Mouse (Mus musculus) macrophage (primary cell): ENCODE results near the gene Gpc3. TPM values are rescaled to one million over a fixed set of nuclear protein-coding genes. Genes with fewer than 3 reads are reported as not detected.
"Not testable (repeated sequence)": the region's sequence is repeated elsewhere in the genome, so short reads cannot be mapped to it uniquely, and the experiment has no call there.

ENCODE experiments used
- H3K27ac ChIP-seq: fragments of 350-480 bp; formaldehyde crosslinking; 2 replicates; pipeline ENCODE4 v1.9.0; 2021
- H3K36me3 ChIP-seq: fragments of 350-480 bp; formaldehyde crosslinking; 2 replicates; pipeline ENCODE4 v1.9.0; 2021; ENCODE audit errors: inconsistent target
- H3K4me3 ChIP-seq: fragments of 350-480 bp; formaldehyde crosslinking; 2 replicates; pipeline ENCODE4 v1.9.0; 2021; ENCODE audit errors: inconsistent target
- H3K79me2 ChIP-seq: fragments of 350-480 bp; formaldehyde crosslinking; 2 replicates; pipeline ENCODE4 v1.9.0; 2021; ENCODE audit errors: inconsistent target
- WGBS: methylation state at CpG from one replicate; pipeline ENCODE4 v1.1.7; 2026; ENCODE audit warnings: inconsistent platforms; ENCODE audit not compliant: missing documents; 5-methylcytosine and 5-hydroxymethylcytosine counted together
- polyA plus RNA-seq: library from polyadenylated mRNA; stranded (reverse); fragments of 250-400 nt; gene quantifications from 3 replicates; pipeline ENCODE4 v1.2.4, GENCODE M21; 2018; ENCODE audit warnings: inconsistent platforms

Gene Gpc3
- polyA plus RNA-seq, 1 experiment from 2014 or later: not detected

DNA sequence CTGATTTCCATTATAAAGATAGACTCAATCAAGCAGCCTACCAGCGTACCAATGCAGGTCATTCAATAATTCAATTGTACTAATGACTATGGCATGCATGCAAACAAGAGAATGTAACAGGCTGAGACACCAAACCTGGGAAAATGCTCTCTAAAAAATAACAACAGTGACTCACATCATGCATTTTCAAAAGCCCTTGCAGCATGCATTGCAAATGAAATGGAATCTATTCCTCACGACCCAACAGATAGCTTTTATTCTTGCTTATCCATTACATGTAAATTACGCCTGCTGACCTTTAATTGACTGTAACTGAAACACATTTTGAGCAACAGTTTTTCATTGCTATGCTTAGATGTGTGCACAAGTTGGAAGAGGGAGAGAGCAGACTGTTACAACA is 200.8 kb downstream of the Gpc3 start:
- Histone ChIP-seq H3K79me2 (no peaks in the 10 kb centered on the region), H3K36me3 (no peaks in the 10 kb centered on the region), H3K27ac (no peak overlapping the region), H3K4me3 (no peak overlapping the region)
- 92% methylated on average over 3 of the region's 3 CpGs for WGBS

DNA sequence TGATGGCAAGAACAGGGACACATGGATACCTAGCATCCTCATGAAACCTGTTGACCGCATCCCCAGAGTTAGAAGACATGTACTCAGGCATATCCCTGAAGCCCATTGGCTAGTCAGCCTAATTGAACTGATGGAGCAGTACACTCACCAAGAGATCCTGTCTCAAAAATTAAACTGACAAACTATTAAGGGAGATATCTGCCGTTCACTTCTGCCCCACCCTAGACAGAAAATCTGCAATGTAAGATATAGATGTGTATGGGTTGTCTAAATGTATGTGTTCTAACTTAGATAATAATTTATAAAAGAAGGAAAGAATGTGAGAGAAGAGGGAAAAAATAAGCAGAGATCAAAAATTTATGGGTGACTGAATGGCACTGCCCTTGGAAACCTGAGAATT is 212.6 kb downstream of the Gpc3 start:
- 94% methylated on average over 2 of the region's 2 CpGs for WGBS
- Histone ChIP-seq H3K36me3 (no peaks in the 10 kb centered on the region), H3K27ac (no peak overlapping the region), H3K79me2 (no peaks in the 10 kb centered on the region), H3K4me3 (no peak overlapping the region)

DNA sequence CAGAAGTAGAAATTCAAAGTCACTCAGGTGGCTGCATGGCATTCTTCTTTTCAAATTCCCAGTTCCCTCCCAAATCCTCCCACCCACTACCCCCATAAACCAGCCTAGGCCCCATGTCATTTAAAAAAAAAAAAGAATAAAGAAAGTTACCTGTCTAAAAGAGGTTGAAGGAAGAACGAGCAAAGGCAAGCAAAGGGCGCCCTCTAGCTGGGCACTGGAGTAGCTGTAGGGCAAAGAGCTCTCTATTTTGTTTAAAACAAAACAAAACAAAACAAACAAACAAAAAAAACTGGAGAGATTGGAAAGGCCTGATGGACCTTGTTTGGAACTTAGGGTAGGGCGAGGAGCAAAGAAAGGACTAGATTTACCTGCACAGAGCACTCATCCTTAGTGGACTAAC is 238.6 kb downstream of the Gpc3 start:
- 55% methylated on average over 3 of the region's 3 CpGs for WGBS
- Histone ChIP-seq H3K27ac (no peak overlapping the region), H3K79me2 (no peaks in the 10 kb centered on the region), H3K4me3 (no peak overlapping the region), H3K36me3 (no peaks in the 10 kb centered on the region)

DNA sequence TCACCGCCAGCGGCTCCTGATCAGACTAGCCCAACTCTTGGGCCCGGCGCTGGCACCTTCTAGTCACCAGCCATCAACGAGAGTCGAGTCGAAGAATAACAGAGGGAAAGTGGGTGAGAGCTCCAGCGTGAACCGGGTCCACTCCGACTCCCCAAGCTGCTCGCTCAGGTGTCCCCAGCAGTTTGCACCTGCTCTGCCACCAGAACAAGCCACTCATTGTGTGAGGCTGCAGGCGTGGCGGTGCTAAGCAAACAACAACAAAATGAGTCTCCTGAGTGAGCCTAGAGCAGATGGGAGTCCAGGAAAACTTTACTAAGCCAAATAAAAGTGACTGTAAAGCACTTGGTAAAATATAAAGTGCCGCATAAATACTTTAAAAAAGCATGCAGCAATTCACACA is 239.5 kb downstream of the Gpc3 start:
- WGBS: 91% methylated on average over 10 of the region's 14 CpGs
- Histone ChIP-seq H3K79me2 (no peaks in the 10 kb centered on the region), H3K27ac (no peak overlapping the region), H3K36me3 (no peaks in the 10 kb centered on the region), H3K4me3 (no peak overlapping the region)

DNA sequence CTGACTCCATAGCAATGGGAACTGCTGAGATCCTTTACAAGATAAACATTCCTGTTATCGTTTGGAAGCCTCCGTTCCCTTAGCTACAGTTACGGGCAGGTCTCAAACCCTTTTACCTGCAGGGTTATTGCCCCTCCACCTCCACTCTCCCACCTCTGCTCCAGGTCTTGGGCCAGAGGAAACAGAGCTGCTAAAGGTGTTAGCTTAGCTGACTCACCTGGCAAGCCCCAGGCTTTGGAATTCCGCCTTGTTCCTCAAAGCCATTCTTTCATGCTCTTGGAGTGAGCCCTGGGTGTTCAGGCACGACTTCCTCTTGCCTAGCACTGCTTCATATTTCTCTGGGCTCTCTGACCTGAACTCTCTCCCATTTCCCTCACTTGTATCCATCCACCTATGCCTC is 241.3 kb downstream of the Gpc3 start:
- WGBS: 85% methylated on average over 5 of the region's 5 CpGs
- no peaks in the 10 kb centered on the region for H3K36me3 ChIP-seq
- no peaks in the 10 kb centered on the region for H3K79me2 ChIP-seq
- H3K4me3 ChIP-seq: no peak overlapping the region
- H3K27ac ChIP-seq: no peak overlapping the region

DNA sequence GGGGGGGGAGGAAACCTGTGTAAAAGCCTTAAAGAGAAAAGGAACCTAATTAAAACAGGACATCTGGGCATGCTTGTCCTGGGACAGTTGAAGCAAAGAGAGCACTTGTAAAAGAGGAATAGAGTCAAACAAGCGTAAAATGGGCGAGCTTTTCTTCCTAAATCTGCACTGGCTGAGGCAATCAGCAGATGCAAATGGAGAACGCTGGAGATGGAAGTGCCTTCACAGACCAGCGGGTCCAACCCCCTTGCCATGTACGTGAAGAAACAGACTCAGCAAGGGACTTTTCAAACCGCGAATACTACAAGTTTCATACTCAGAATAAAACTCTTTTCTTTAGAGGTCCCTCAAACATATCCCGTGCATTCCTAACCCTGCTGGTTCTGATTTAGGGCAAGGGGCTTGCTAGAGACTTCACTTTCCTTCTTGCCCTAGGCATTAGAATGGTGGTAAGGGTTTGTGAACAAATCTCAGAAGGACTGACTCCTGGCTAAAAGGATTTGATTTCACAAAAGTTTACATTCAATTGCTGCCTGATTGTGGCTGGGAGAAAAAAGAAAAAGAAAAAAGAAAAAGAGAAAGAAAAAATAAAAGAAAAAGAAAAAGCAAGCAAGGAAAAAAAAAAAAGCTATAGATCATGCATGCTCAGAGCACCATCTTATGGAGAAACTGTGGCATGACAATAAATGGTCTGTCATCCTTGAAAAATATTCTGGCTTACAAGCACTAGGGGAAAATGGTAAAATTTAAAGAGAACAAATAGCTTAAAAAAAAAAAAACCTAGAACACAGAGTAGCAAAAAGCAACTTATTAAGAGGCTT is 243.6 kb downstream of the Gpc3 start:
- no peak overlapping the region for H3K27ac ChIP-seq
- no peak overlapping the region for H3K4me3 ChIP-seq
- 66% methylated on average over 8 of the region's 8 CpGs for WGBS
- H3K79me2 ChIP-seq: no peaks in the 10 kb centered on the region
- no peaks in the 10 kb centered on the region for H3K36me3 ChIP-seq

DNA sequence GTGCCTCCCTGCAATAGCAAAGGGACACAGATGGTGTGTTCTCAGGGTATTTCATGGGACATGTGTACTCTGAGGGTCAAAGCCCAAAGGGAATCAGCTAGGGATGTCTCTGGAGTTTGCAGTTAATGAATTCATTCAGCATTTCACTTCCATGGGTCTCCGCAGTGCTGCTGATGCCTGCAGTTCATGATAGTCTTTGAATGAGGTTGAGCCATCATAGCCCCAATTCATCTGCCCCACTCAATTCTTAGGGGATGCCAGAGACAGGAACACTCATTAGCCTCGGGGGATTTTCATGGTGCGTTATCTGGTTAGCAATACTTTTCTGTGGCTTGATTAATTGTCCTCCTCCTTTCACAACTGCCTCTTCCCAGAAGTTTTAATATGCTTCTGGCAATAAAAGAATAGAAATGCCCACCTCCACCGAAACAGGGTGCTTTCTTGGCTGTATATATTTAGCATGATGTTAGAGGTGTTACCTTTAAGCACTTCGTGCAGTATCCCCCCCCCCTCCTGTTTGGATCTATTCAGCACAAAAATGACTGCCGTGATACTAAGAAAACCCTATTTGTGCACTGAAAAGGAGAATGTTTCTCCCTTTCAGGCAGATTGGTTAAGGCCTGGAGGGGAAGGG is 244.3 kb downstream of the Gpc3 start:
- 82% methylated on average over 4 of the region's 6 CpGs for WGBS
- H3K79me2 ChIP-seq: no peaks in the 10 kb centered on the region
- H3K27ac ChIP-seq: no peak overlapping the region
- no peak overlapping the region for H3K4me3 ChIP-seq
- H3K36me3 ChIP-seq: no peaks in the 10 kb centered on the region

DNA sequence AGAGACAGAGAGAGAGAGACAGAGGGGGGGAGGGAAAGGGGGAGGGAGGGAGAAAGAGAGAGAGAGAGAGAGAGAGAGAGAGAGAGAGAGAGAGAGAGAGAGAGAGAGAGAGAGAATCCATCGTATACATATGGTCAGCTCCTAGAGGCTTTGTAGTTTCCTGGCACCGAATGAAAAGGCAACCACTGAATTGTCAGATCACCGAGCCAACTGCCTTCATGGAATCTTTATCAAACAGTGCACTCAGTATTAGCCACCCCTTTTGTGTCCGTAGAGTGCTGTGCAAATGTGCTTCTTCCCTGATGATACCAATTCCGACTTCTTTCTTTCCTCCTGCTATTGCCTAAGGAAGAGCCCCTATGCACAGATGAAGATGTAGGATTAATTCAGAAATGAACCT is 246.9 kb downstream of the Gpc3 start:
- H3K4me3 ChIP-seq: no peak overlapping the region
- 82% methylated on average over 5 of the region's 5 CpGs for WGBS
- H3K36me3 ChIP-seq: no peaks in the 10 kb centered on the region
- H3K27ac ChIP-seq: no peak overlapping the region
- H3K79me2 ChIP-seq: no peaks in the 10 kb centered on the region

DNA sequence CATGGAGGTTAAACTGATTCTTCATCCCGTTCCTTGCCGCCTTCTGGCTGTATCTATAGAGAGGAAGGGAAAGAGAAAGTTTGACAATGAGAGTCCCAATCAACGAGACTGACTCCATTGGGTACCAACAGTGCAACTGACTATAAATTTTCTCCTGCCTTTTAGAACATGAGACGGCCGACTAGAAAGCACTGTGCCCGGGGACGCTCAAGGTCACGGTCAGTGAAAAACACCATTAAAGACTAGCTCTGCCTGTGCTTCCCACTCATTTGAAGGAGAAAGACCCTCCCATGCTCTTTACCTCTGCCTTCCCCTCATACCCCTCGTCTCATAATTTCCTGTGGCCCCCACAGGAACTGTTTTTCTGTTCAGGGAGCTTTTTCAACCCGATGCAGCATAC is 248.0 kb downstream of the Gpc3 start:
- Histone ChIP-seq H3K36me3 (no peaks in the 10 kb centered on the region), H3K4me3 (no peak overlapping the region), H3K79me2 (no peaks in the 10 kb centered on the region), H3K27ac (no peak overlapping the region)
- WGBS: 79% methylated on average over 10 of the region's 10 CpGs

DNA sequence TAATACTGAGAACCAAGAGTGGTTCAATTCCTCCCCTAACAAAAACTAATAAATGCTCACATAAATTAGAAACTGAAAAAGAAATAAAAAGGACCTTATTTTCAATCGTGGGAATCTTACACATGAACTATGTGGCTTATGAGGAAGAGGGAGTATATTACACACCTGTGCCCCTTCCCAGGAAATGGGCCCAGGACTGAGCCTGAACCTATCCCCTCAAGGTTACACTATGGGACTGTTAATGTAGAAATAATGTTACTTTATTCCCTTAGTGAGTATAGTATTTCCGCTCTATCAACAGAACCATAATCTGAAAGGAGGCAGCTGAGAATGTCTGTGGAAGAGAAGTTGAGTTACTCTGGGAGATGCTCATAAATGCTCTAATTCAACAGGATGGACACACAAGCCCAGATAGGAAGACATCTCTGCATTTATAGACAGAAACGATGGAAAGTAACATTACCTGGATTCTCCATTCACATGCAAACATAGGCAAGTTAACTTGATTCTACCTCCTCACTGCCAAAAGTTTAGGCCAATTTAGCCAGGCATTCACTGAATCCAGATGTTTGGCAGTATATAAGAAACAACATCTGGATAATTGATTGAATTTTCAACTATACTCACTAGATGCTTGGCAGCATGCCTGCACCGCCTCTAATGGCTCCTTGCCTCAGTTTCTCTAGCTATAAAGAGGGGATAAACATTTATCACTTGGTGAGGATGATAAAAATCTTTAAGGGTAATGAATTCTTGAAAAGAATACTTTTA is 251.3 kb downstream of the Gpc3 start:
- Histone ChIP-seq H3K27ac (no peak overlapping the region), H3K4me3 (no peak overlapping the region), H3K79me2 (no peaks in the 10 kb centered on the region), H3K36me3 (no peaks in the 10 kb centered on the region)
- 91% methylated on average over 4 of the region's 4 CpGs for WGBS

DNA sequence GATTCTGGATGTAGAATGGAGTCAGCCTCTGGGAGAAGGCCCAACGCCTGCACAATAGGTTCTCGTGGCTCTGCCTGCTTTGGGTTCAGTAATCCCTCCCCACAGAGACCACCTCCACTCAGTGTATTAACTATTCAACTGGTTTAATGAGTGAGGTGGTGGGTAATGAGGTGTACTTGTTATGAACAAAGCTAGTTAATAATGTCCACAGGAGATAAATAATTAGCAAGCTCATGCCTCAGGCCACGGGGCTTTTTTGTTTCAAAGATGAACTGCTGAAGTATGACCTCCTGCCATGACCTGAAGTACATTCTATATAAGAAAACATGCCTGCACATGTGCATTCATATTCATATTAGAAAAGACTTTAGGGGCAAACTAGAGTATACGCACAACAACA is 260.8 kb downstream of the Gpc3 start:
- H3K4me3 ChIP-seq: no peak overlapping the region
- no peak overlapping the region for H3K27ac ChIP-seq
- 88% methylated on average over 4 of the region's 4 CpGs for WGBS
- H3K79me2 ChIP-seq: no peaks in the 10 kb centered on the region
- no peaks in the 10 kb centered on the region for H3K36me3 ChIP-seq

DNA sequence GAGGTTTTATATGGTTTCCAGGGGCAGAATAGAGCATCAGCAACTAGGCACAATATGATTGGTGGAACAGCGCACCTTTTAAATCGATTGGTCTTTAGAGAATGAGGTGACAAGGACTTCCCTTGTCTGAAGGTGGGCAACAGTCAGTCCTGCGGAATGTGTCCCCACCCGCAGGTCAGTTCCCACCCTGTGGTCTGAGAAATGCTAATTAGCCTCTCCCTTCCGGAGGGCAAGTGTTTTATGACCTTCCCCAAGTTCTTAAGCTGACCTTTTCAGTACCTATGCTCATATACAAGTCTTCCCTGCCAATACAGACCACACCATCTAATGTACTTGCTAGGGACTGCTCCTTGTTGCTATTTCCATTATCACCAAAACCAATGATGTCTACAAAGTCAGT is 263.1 kb downstream of the Gpc3 start:
- 73% methylated on average over 5 of the region's 5 CpGs for WGBS
- not testable (repeated sequence) for H3K36me3 ChIP-seq, H3K27ac ChIP-seq, H3K79me2 ChIP-seq, H3K4me3 ChIP-seq

DNA sequence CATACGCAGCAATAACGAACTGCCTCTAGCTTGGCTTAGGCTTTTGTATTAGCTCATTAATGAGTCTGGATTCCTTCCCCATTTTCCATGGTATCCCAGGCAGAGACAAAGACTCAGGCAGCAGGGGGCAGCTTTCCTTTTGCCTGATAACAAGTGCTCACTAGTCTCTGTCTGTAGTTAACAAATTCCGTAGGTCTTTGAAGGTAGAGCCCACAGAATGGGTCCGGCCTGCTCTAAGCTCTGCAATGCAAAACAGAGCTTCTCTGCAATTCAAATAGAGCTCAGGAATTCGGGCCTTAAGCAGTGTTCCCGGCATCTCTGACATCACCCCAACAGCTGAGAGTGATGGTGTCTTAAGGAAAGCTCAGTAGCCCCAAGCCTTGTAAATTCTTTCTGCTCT is 265.0 kb downstream of the Gpc3 start:
- WGBS: 75% methylated on average over 6 of the region's 6 CpGs
- Histone ChIP-seq H3K4me3 (no peak overlapping the region), H3K36me3 (no peaks in the 10 kb centered on the region), H3K27ac (no peak overlapping the region), H3K79me2 (no peaks in the 10 kb centered on the region)

DNA sequence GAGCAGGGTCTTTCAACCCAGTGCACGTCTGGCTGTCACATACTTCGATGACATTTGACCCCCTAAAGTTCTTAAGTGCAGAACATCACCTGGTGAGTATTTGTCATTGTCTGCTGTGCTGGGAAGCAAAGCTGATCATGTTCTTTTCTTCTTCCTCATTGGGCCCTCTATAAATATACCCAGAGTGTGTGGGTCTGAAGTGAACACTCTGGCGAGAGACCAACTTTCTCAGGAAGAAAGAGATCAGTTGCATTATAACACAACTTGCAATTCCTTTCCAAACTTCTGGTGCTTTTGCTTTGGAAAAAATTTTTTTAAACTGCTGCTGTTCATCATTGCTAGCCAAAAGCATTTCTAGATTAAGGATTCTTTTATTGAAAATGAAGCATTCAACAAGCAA is 269.7 kb downstream of the Gpc3 start:
- 90% methylated on average over 3 of the region's 3 CpGs for WGBS
- no peak overlapping the region for H3K4me3 ChIP-seq
- no peaks in the 10 kb centered on the region for H3K36me3 ChIP-seq
- no peaks in the 10 kb centered on the region for H3K79me2 ChIP-seq
- H3K27ac ChIP-seq: no peak overlapping the region

DNA sequence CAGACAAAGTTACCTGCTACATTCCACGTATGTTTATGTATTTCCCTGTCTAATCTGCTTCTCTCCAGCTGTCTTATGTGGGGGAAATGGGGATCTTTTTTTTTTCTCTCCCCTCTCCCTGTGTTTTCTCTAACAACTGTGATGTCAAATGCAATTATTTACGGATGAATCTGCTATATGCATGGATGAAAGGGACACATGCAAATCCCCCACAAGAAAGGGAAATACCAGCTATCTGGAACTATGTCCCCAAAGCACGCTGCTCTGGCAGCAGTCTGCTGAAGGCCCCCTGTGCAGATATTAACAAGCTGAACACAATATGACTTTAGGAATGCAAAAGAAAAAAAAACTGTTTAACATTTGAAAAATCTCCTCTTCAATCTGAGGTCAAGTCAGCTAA is 273.5 kb downstream of the Gpc3 start:
- H3K79me2 ChIP-seq: no peaks in the 10 kb centered on the region
- H3K4me3 ChIP-seq: no peak overlapping the region
- H3K27ac ChIP-seq: no peak overlapping the region
- H3K36me3 ChIP-seq: no peaks in the 10 kb centered on the region
- 70% methylated on average over 3 of the region's 3 CpGs for WGBS
